Mouse (Mus musculus): Measurements from ENCODE around the gene Gsta2. TPM values are rescaled to one million over a fixed set of nuclear protein-coding genes. Genes with fewer than 3 reads are reported as not detected.
"Not testable (repeated sequence)": the region's sequence is repeated elsewhere in the genome, so short reads cannot be mapped to it uniquely, and the experiment has no call there.

The Gsta2 gene
- polyA plus RNA-seq, 1 experiment from 2014 or later = 1.2 TPM

DNA sequence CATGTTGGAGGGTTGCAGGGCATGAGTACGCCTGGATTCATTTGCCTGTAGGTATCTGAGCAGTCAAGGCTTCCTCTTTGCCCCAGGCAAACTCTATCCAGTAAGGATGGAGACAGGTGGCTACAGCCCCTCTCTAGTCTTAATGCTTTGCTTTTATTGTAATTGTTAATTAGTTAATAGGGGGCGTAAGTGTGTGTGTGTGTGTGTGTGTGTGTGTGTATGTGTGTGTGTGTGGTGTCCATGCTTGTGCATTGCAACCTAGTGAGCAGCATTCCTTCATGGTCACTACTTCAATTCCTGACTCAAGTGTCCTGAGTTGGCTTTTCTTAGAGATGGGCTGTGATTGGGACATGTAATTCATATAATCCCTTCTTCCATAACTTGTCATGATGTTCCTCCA is 40.9 kb downstream of the Gsta2 start, which contains the start of gene Omt2a:
Gene Omt2a, minus strand, starts transcription at position 101 of the 400 bp plus-strand sequence.
- Histone ChIP-seq H3K4me3 (ENCODE audit: low read depth, low read length) (no peak within 1 kb of the TSS), H3K4me1 (ENCODE audit: control insufficient read depth, insufficient read depth, low read length) (no peaks in the 10 kb centered on the region), H3K27me3 (ENCODE audit: control insufficient read depth, insufficient read depth, low read length) (no peaks in the 10 kb centered on the region), H3K36me3 (ENCODE audit: control insufficient read depth, insufficient read depth, low read length) (no peaks in the 10 kb centered on the region), H3K9me3 (ENCODE audit: control insufficient read depth, low read depth, low read length) (no peaks in the 10 kb centered on the region), H3K9ac (replicated peaks; ENCODE audit: low read depth, low read length) (no peak within 1 kb of the TSS), H3K4me2 (replicated peaks; ENCODE audit: low read depth, low read length) (no peak within 1 kb of the TSS), H3K27ac (ENCODE audit: low read length) (no peak within 1 kb of the TSS)
- 80% methylated on average over 2 of the region's 2 CpGs for WGBS
- ATAC-seq (ENCODE audit: insufficient number of reproducible peaks, insufficient read depth, low FRiP score, low read depth) = no peak

GRCm38 (mm10) chr9:78308122-78308521 is 47.5 kb downstream of the Gsta2 start:
- 90% methylated on average over 3 of the region's 3 CpGs for WGBS

GRCm38 (mm10) chr9:78299143-78299542 is 56.4 kb downstream of the Gsta2 start:
- H3K9ac ChIP-seq (replicated peaks; ENCODE audit: low read depth, low read length); H3K9me3 ChIP-seq (ENCODE audit: control insufficient read depth, low read depth, low read length); H3K27me3 ChIP-seq (ENCODE audit: control insufficient read depth, insufficient read depth, low read length); H3K4me3 ChIP-seq (ENCODE audit: low read depth, low read length); ATAC-seq (ENCODE audit: insufficient number of reproducible peaks, insufficient read depth, low FRiP score, low read depth); H3K4me1 ChIP-seq (ENCODE audit: control insufficient read depth, insufficient read depth, low read length); H3K36me3 ChIP-seq (ENCODE audit: control insufficient read depth, insufficient read depth, low read length); H3K4me2 ChIP-seq (replicated peaks; ENCODE audit: low read depth, low read length); H3K27ac ChIP-seq (ENCODE audit: low read length): not testable (repeated sequence)
- WGBS = 55% methylated on average over 1 of the region's 1 CpGs

More at GRCm38 (mm10) chr9:78308122-78308521, 47.5 kb downstream of the Gsta2 start:
- not testable (repeated sequence) for H3K9ac ChIP-seq (replicated peaks; ENCODE audit: low read depth, low read length); H3K4me2 ChIP-seq (replicated peaks; ENCODE audit: low read depth, low read length); ATAC-seq (ENCODE audit: insufficient number of reproducible peaks, insufficient read depth, low FRiP score, low read depth); H3K36me3 ChIP-seq (ENCODE audit: control insufficient read depth, insufficient read depth, low read length); H3K4me1 ChIP-seq (ENCODE audit: control insufficient read depth, insufficient read depth, low read length); H3K4me3 ChIP-seq (ENCODE audit: low read depth, low read length); H3K27me3 ChIP-seq (ENCODE audit: control insufficient read depth, insufficient read depth, low read length); H3K9me3 ChIP-seq (ENCODE audit: control insufficient read depth, low read depth, low read length); H3K27ac ChIP-seq (ENCODE audit: low read length)

GRCm38 (mm10) chr9:78298232-78298631 is 57.4 kb downstream of the Gsta2 start:
- Histone ChIP-seq H3K4me1 (ENCODE audit: control insufficient read depth, insufficient read depth, low read length) (no peaks in the 10 kb centered on the region), H3K4me2 (replicated peaks; ENCODE audit: low read depth, low read length) (no peak overlapping the region), H3K9ac (replicated peaks; ENCODE audit: low read depth, low read length) (no peak overlapping the region), H3K36me3 (ENCODE audit: control insufficient read depth, insufficient read depth, low read length) (no peaks in the 10 kb centered on the region), H3K9me3 (ENCODE audit: control insufficient read depth, low read depth, low read length) (no peaks in the 10 kb centered on the region), H3K27ac (ENCODE audit: low read length) (no peak overlapping the region), H3K27me3 (ENCODE audit: control insufficient read depth, insufficient read depth, low read length) (no peaks in the 10 kb centered on the region), H3K4me3 (ENCODE audit: low read depth, low read length) (no peak overlapping the region)
- 80% methylated on average over 1 of the region's 1 CpGs for WGBS
- ATAC-seq (ENCODE audit: insufficient number of reproducible peaks, insufficient read depth, low FRiP score, low read depth) = no peak

DNA sequence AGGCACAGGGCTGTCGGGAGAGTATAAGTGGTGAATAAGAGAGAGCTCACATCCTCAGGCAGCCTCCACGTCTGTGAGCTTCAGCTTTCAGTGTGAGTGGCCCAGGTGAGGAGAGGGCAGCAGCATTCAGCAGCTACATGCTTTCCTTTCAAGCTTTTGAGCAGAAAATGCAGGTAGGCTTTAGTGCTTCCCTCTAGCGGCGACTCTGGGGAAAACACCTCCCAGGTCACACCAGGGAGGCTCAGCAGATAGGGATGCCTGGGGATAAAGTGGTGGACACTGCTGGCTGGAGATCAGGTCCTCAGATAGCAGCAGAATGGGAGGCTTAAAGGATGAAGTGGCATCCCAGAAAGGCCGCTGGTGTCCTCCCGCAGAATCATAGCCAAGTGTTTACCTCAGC is 59.5 kb downstream of the Gsta2 start:
- not testable (repeated sequence) for H3K4me2 ChIP-seq (replicated peaks; ENCODE audit: low read depth, low read length); H3K27ac ChIP-seq (ENCODE audit: low read length); H3K27me3 ChIP-seq (ENCODE audit: control insufficient read depth, insufficient read depth, low read length); H3K9ac ChIP-seq (replicated peaks; ENCODE audit: low read depth, low read length); H3K9me3 ChIP-seq (ENCODE audit: control insufficient read depth, low read depth, low read length); H3K4me3 ChIP-seq (ENCODE audit: low read depth, low read length); H3K4me1 ChIP-seq (ENCODE audit: control insufficient read depth, insufficient read depth, low read length); H3K36me3 ChIP-seq (ENCODE audit: control insufficient read depth, insufficient read depth, low read length); ATAC-seq (ENCODE audit: insufficient number of reproducible peaks, insufficient read depth, low FRiP score, low read depth)
- 8% methylated on average over 6 of the region's 6 CpGs for WGBS

- not testable (repeated sequence) for ATAC-seq (ENCODE audit: insufficient number of reproducible peaks, insufficient read depth, low FRiP score, low read depth); H3K27ac ChIP-seq (ENCODE audit: low read length); H3K9me3 ChIP-seq (ENCODE audit: control insufficient read depth, low read depth, low read length); H3K4me1 ChIP-seq (ENCODE audit: control insufficient read depth, insufficient read depth, low read length); H3K4me3 ChIP-seq (ENCODE audit: low read depth, low read length); H3K9ac ChIP-seq (replicated peaks; ENCODE audit: low read depth, low read length); H3K36me3 ChIP-seq (ENCODE audit: control insufficient read depth, insufficient read depth, low read length); H3K27me3 ChIP-seq (ENCODE audit: control insufficient read depth, insufficient read depth, low read length); H3K4me2 ChIP-seq (replicated peaks; ENCODE audit: low read depth, low read length)
- WGBS = 76% methylated on average over 5 of the region's 7 CpGs
These were observed 60.8 kb downstream of the Gsta2 start for GRCm38 (mm10) chr9:78294781-78295180.

- not testable (repeated sequence) for H3K27me3 ChIP-seq (ENCODE audit: control insufficient read depth, insufficient read depth, low read length); H3K9ac ChIP-seq (replicated peaks; ENCODE audit: low read depth, low read length); H3K4me2 ChIP-seq (replicated peaks; ENCODE audit: low read depth, low read length); H3K4me1 ChIP-seq (ENCODE audit: control insufficient read depth, insufficient read depth, low read length); H3K9me3 ChIP-seq (ENCODE audit: control insufficient read depth, low read depth, low read length); ATAC-seq (ENCODE audit: insufficient number of reproducible peaks, insufficient read depth, low FRiP score, low read depth); H3K36me3 ChIP-seq (ENCODE audit: control insufficient read depth, insufficient read depth, low read length); H3K4me3 ChIP-seq (ENCODE audit: low read depth, low read length); H3K27ac ChIP-seq (ENCODE audit: low read length)
- WGBS = 78% methylated on average over 1 of the region's 1 CpGs
These were observed 61.9 kb downstream of the Gsta2 start for GRCm38 (mm10) chr9:78293683-78294082.

GRCm38 (mm10) chr9:78292462-78292861 is 63.1 kb downstream of the Gsta2 start:
- ATAC-seq (ENCODE audit: insufficient number of reproducible peaks, insufficient read depth, low FRiP score, low read depth); H3K27ac ChIP-seq (ENCODE audit: low read length); H3K4me1 ChIP-seq (ENCODE audit: control insufficient read depth, insufficient read depth, low read length); H3K4me2 ChIP-seq (replicated peaks; ENCODE audit: low read depth, low read length); H3K9ac ChIP-seq (replicated peaks; ENCODE audit: low read depth, low read length); H3K9me3 ChIP-seq (ENCODE audit: control insufficient read depth, low read depth, low read length); H3K4me3 ChIP-seq (ENCODE audit: low read depth, low read length); H3K36me3 ChIP-seq (ENCODE audit: control insufficient read depth, insufficient read depth, low read length); H3K27me3 ChIP-seq (ENCODE audit: control insufficient read depth, insufficient read depth, low read length): not testable (repeated sequence)
- WGBS = 87% methylated on average over 8 of the region's 8 CpGs

- not testable (repeated sequence) for H3K9me3 ChIP-seq (ENCODE audit: control insufficient read depth, low read depth, low read length); H3K4me3 ChIP-seq (ENCODE audit: low read depth, low read length); H3K27me3 ChIP-seq (ENCODE audit: control insufficient read depth, insufficient read depth, low read length); H3K27ac ChIP-seq (ENCODE audit: low read length); H3K36me3 ChIP-seq (ENCODE audit: control insufficient read depth, insufficient read depth, low read length); H3K4me2 ChIP-seq (replicated peaks; ENCODE audit: low read depth, low read length); H3K4me1 ChIP-seq (ENCODE audit: control insufficient read depth, insufficient read depth, low read length); H3K9ac ChIP-seq (replicated peaks; ENCODE audit: low read depth, low read length)
- 77% methylated on average over 3 of the region's 3 CpGs for WGBS
- 0 out of 2 replicates have a peak, but pooled peaks have one; percentile 46 for ATAC-seq (ENCODE audit: insufficient number of reproducible peaks, insufficient read depth, low FRiP score, low read depth)
These were observed 65.9 kb downstream of the Gsta2 start, which contains the start of gene Gm10639 for GRCm38 (mm10) chr9:78289723-78290122. Gene Gm10639, plus strand, starts transcription at chr9:78289923.
